Mouse (Mus musculus) leukemia stem cell, adult 10-12 weeks (primary cell): ENCODE measurements around the gene Olfr71. TPM values are rescaled to one million over a fixed set of nuclear protein-coding genes. Genes with fewer than 3 reads are reported as not detected.

Experiments
- polyA plus RNA-seq: library from polyadenylated mRNA; stranded (reverse); fragments of >175 nt; gene quantifications from 2 replicates; pipeline ENCODE4 v1.2.3, GENCODE M21; 2012; ENCODE audit warnings: low replicate concordance

Olfr71 gene
- 0.15 TPM in 1 of 2 replicates, not detected in the other for polyA plus RNA-seq

GRCm38 (mm10) chr4:43709869-43710268, at the start of gene Olfr71:
Olfr71 (minus strand) TSS chr4:43710255.

GRCm38 (mm10) chr4:43729794-43730550, 19.9 kb upstream of the Olfr71 start, which contains the start of gene Spaar:
Spaar (plus strand) TSS chr4:43730034.

GRCm38 (mm10) chr4:43726995-43727394, 16.9 kb upstream of the Olfr71 start, which contains the start of gene Hrct1:
Hrct1 (plus strand) TSS chr4:43727188.

GRCm38 (mm10) chr4:43700707-43701106, 9.3 kb downstream of the Olfr71 start, which contains the start of gene Olfr70:
Olfr70 (minus strand) TSS chr4:43700807.

GRCm38 (mm10) chr4:43668782-43669427, 41.1 kb downstream of the Olfr71 start, which contains the start of the genes Tmem8b and Fam221b:
Tmem8b (plus strand) TSS chr4:43668971.
Fam221b (minus strand) TSS chr4:43669145.

GRCm38 (mm10) chr4:43656339-43657109, 53.5 kb downstream of the Olfr71 start, which contains the start of gene Hint2:
Hint2 (minus strand) TSS chr4:43656466.

Other genes starting within 250 kb of the Olfr71 start
- 2.5 and 7.0 TPM in 2 replicates for gene Sit1, start 226.5 kb downstream of the Olfr71 start, polyA plus RNA-seq
- gene Ccdc107, start 217.4 kb downstream of the Olfr71 start, polyA plus RNA-seq = 57.3 and 118 TPM in 2 replicates
- gene Arhgef39, start 210.6 kb downstream of the Olfr71 start, polyA plus RNA-seq = 10.8 and 15.0 TPM in 2 replicates
- 0.71 TPM in 1 of 2 replicates, not detected in the other for gene Car9, start 203.3 kb downstream of the Olfr71 start, polyA plus RNA-seq
- gene Tpm2, start 186.5 kb downstream of the Olfr71 start, polyA plus RNA-seq = 1.2 and 2.0 TPM in 2 replicates
- 2.3 and 2.7 TPM in 2 replicates for gene Creb3, start 147.9 kb downstream of the Olfr71 start, polyA plus RNA-seq
- gene Tln1, start 147.6 kb downstream of the Olfr71 start, polyA plus RNA-seq = 171 and 216 TPM in 2 replicates
- 10.0 and 92.3 TPM in 2 replicates for gene Rgp1, start 131.5 kb downstream of the Olfr71 start, polyA plus RNA-seq
- 5.8 and 15.7 TPM in 2 replicates for gene Gba2, start 131.4 kb downstream of the Olfr71 start, polyA plus RNA-seq
- not detected in 2 replicates for gene Msmp, start 125.8 kb downstream of the Olfr71 start, polyA plus RNA-seq
- 0.08 and 0.18 TPM in 2 replicates for gene Npr2, start 78.3 kb downstream of the Olfr71 start, polyA plus RNA-seq
- gene Spag8, start 56.7 kb downstream of the Olfr71 start, polyA plus RNA-seq = not detected in 2 replicates
- gene Hint2, start 53.8 kb downstream of the Olfr71 start, polyA plus RNA-seq = 13.6 and 20.8 TPM in 2 replicates
- gene Tmem8b, start 41.3 kb downstream of the Olfr71 start, polyA plus RNA-seq = 0.60 and 1.3 TPM in 2 replicates
- gene Fam221b, start 41.1 kb downstream of the Olfr71 start, polyA plus RNA-seq = not detected in 2 replicates
- gene Olfr70, start 9.4 kb downstream of the Olfr71 start, polyA plus RNA-seq = not detected in 2 replicates
- 0.11 TPM in 1 of 2 replicates, not detected in the other for gene Hrct1, start 16.9 kb upstream of the Olfr71 start, polyA plus RNA-seq
- 0.03 TPM in 1 of 2 replicates, not detected in the other for gene Spaar, start 19.8 kb upstream of the Olfr71 start, polyA plus RNA-seq
- gene Olfr159, start 60.8 kb upstream of the Olfr71 start, polyA plus RNA-seq = not detected in 2 replicates
- not detected in 2 replicates for gene Olfr156, start 113.6 kb upstream of the Olfr71 start, polyA plus RNA-seq
- gene Olfr157, start 129.9 kb upstream of the Olfr71 start, polyA plus RNA-seq = not detected in 2 replicates
- not detected in 2 replicates for gene Olfr155, start 141.3 kb upstream of the Olfr71 start, polyA plus RNA-seq
- 0.30 TPM in 1 of 2 replicates, not detected in the other for gene Reck, start 165.3 kb upstream of the Olfr71 start, polyA plus RNA-seq
- 3.6 and 23.8 TPM in 2 replicates for gene Glipr2, start 247.1 kb upstream of the Olfr71 start, polyA plus RNA-seq